Mouse (Mus musculus) heart, embryonic 16.5 days (tissue): Measurements from ENCODE around the gene Rnf168. TPM values are rescaled to one million over a fixed set of nuclear protein-coding genes. Genes with fewer than 3 reads are reported as not detected.
"Not testable (repeated sequence)": the region's sequence is repeated elsewhere in the genome, so short reads cannot be mapped to it uniquely, and the experiment has no call there.

Experiments
- ATAC-seq: fragments of 200-750 bp; cut with Nextera tagmentation; replicated peaks from 2 replicates; pipeline ENCODE4 v1.8.0; 2017; ENCODE audit warnings: moderate number of reproducible peaks; ENCODE audit not compliant: insufficient read depth, low FRiP score; ENCODE audit errors: extremely low read depth
- H3K27ac ChIP-seq: fragments of 300-500 bp; sonication (generic); 2 replicates; pipeline ENCODE4 v1.5.1; 2014; ENCODE audit warnings: mild to moderate bottlenecking, low read length, control low read depth, moderate library complexity
- H3K27me3 ChIP-seq: fragments of 300-500 bp; sonication (generic); 2 replicates; pipeline ENCODE4 v1.6.1; 2014; ENCODE audit warnings: low read length, mixed read lengths; ENCODE audit not compliant: control insufficient read depth, insufficient read depth
- H3K36me3 ChIP-seq: fragments of 300-500 bp; sonication (generic); 2 replicates; pipeline ENCODE4 v1.6.1; 2014; ENCODE audit not compliant: control insufficient read depth, insufficient read depth
- H3K4me1 ChIP-seq: fragments of 300-500 bp; sonication (generic); 2 replicates; pipeline ENCODE4 v1.6.1; 2014; ENCODE audit warnings: low read length, mixed read lengths; ENCODE audit not compliant: control insufficient read depth, insufficient read depth
- H3K4me2 ChIP-seq: fragments of 300-500 bp; sonication (generic); 2 replicates; pipeline ENCODE4 v1.6.1; 2014; ENCODE audit warnings: low read depth, mild to moderate bottlenecking, control low read depth, low read length
- H3K4me3 ChIP-seq: fragments of 300-500 bp; sonication (generic); 2 replicates; pipeline ENCODE4 v1.5.1; 2014; ENCODE audit warnings: mild to moderate bottlenecking, control low read depth, low read length
- H3K9ac ChIP-seq: fragments of 300-500 bp; sonication (generic); 2 replicates; pipeline ENCODE4 v1.6.1; 2014; ENCODE audit warnings: low read length, control low read depth
- H3K9me3 ChIP-seq: fragments of 300-500 bp; sonication (generic); replicated peaks from 2 replicates; pipeline ENCODE4 v1.6.1; 2016; ENCODE audit warnings: low read length; ENCODE audit not compliant: control insufficient read depth
- WGBS: fragments of 180-500 bp; shearing (Covaris S2); extraction: QIAGEN DNeasy Blood & Tissue Kit; methylation state at CpG from one replicate; pipeline ENCODE4 v1.1.7; 2014; 5-methylcytosine and 5-hydroxymethylcytosine counted together
- polyA plus RNA-seq: library from polyadenylated mRNA; unstranded; fragments of >200 nt; fragmentation: Nextera tagmentation; extraction: Ambion mirVana; gene quantifications from 2 replicates; pipeline ENCODE4 v1.2.1, GENCODE M21; 2015

The Rnf168 gene
- polyA plus RNA-seq, 1 experiment from 2014 or later, result 17.3 TPM

GRCm38 (mm10) chr16:32271291-32271690 lies 6.0 kb upstream of the Rnf168 start, which contains the start of gene Smco1:
Smco1 (plus strand) TSS chr16:32271468.
- Histone ChIP-seq H3K9me3 (no peaks in the 10 kb centered on the region), H3K9ac (no peak within 1 kb of the TSS), H3K4me3 (no peak within 1 kb of the TSS), H3K4me1 (no peaks in the 10 kb centered on the region), H3K4me2 (no peak within 1 kb of the TSS), H3K27ac (no peak within 1 kb of the TSS), H3K36me3 (no peaks in the 10 kb centered on the region), H3K27me3 (no peaks in the 10 kb centered on the region)
- WGBS, result 73% methylated on average over 11 of the region's 11 CpGs
- ATAC-seq, result no peak

- 49% methylated on average over 9 of the region's 9 CpGs for WGBS
- Histone ChIP-seq H3K36me3 (no peaks in the 10 kb centered on the region), H3K4me2 (no peak overlapping the region), H3K9ac (no peak overlapping the region), H3K27me3 (no peaks in the 10 kb centered on the region), H3K4me1 (peaks cover 6% of the 10 kb centered on the region), H3K4me3 (no peak overlapping the region), H3K27ac (no peak overlapping the region), H3K9me3 (no peaks in the 10 kb centered on the region)
- ATAC-seq, result no peak
Observed at GRCm38 (mm10) chr16:32273338-32273737, 3.9 kb upstream of the Rnf168 start.

GRCm38 (mm10) chr16:32275041-32275440 lies 2.2 kb upstream of the Rnf168 start:
- H3K9me3 ChIP-seq, result peaks cover 4% of the 10 kb centered on the region
- no peaks in the 10 kb centered on the region for H3K27me3 ChIP-seq
- 90% methylated on average over 6 of the region's 6 CpGs for WGBS
- no peak overlapping the region for H3K27ac ChIP-seq
- H3K4me1 ChIP-seq, result peaks cover 15% of the 10 kb centered on the region
- H3K4me2 ChIP-seq, result no peak overlapping the region
- H3K36me3 ChIP-seq, result peaks cover 7% of the 10 kb centered on the region
- H3K9ac ChIP-seq, result no peak overlapping the region
- H3K4me3 ChIP-seq, result no peak overlapping the region
- no peak for ATAC-seq

- H3K27ac ChIP-seq, result no peak overlapping the region
- no peak overlapping the region for H3K4me3 ChIP-seq
- H3K27me3 ChIP-seq, result no peaks in the 10 kb centered on the region
- H3K9ac ChIP-seq, result no peak overlapping the region
- H3K36me3 ChIP-seq, result peaks cover 12% of the 10 kb centered on the region
- H3K9me3 ChIP-seq, result peaks cover 7% of the 10 kb centered on the region
- 65% methylated on average over 1 of the region's 1 CpGs for WGBS
- peaks cover 15% of the 10 kb centered on the region for H3K4me1 ChIP-seq
- no peak overlapping the region for H3K4me2 ChIP-seq
- ATAC-seq, result no peak
Observed at GRCm38 (mm10) chr16:32275830-32276229, 1.4 kb upstream of the Rnf168 start.

- 45% methylated on average over 7 of the region's 7 CpGs for WGBS
- H3K27ac ChIP-seq, result peak overlapping the region; percentile 99; the same call in 1 of the 2 replicates
Observed at GRCm38 (mm10) chr16:32278396-32278795, 1.1 kb downstream of the Rnf168 start.

GRCm38 (mm10) chr16:32280211-32280610 lies 3.0 kb downstream of the Rnf168 start:
- ATAC-seq, result no peak
- H3K9me3 ChIP-seq, result peaks cover 7% of the 10 kb centered on the region
- no peak overlapping the region for H3K4me2 ChIP-seq
- peaks cover 15% of the 10 kb centered on the region for H3K4me1 ChIP-seq
- no peaks in the 10 kb centered on the region for H3K27me3 ChIP-seq
- H3K36me3 ChIP-seq, result peaks cover 30% of the 10 kb centered on the region
- H3K9ac ChIP-seq, result no peak overlapping the region
- no peak overlapping the region for H3K4me3 ChIP-seq
- H3K27ac ChIP-seq, result no peak overlapping the region
- 96% methylated on average over 8 of the region's 8 CpGs for WGBS

More at GRCm38 (mm10) chr16:32278396-32278795, 1.1 kb downstream of the Rnf168 start:
- Histone ChIP-seq H3K4me2 (peak overlapping the region; percentile 71), H3K27me3 (no peaks in the 10 kb centered on the region), H3K4me3 (peak overlapping the region; percentile 89), H3K36me3 (peaks cover 16% of the 10 kb centered on the region), H3K4me1 (peaks cover 15% of the 10 kb centered on the region), H3K9ac (peak overlapping the region; percentile 99), H3K9me3 (peaks cover 7% of the 10 kb centered on the region)
- no peak for ATAC-seq

- Histone ChIP-seq H3K4me3 (no peak overlapping the region), H3K27me3 (no peaks in the 10 kb centered on the region), H3K4me2 (no peak overlapping the region), H3K4me1 (peaks cover 9% of the 10 kb centered on the region), H3K9me3 (peaks cover 7% of the 10 kb centered on the region), H3K9ac (no peak overlapping the region), H3K27ac (no peak overlapping the region), H3K36me3 (peaks cover 43% of the 10 kb centered on the region)
- ATAC-seq, result no peak
Observed at GRCm38 (mm10) chr16:32282608-32283007, 5.3 kb downstream of the Rnf168 start.

- H3K4me1 ChIP-seq, result no peaks in the 10 kb centered on the region
- peaks cover 43% of the 10 kb centered on the region for H3K36me3 ChIP-seq
- WGBS, result 95% methylated on average over 4 of the region's 4 CpGs
- no peak for ATAC-seq
- H3K9ac ChIP-seq, result no peak overlapping the region
- H3K27me3 ChIP-seq, result no peaks in the 10 kb centered on the region
- no peaks in the 10 kb centered on the region for H3K9me3 ChIP-seq
- H3K27ac ChIP-seq, result no peak overlapping the region
- no peak overlapping the region for H3K4me3 ChIP-seq
- H3K4me2 ChIP-seq, result no peak overlapping the region
Observed at GRCm38 (mm10) chr16:32291821-32292220, 14.6 kb downstream of the Rnf168 start.

GRCm38 (mm10) chr16:32299617-32300016 lies 22.4 kb downstream of the Rnf168 start:
- not testable (repeated sequence) for H3K4me2 ChIP-seq, H3K9ac ChIP-seq, H3K27me3 ChIP-seq, H3K27ac ChIP-seq, H3K9me3 ChIP-seq, H3K4me1 ChIP-seq, ATAC-seq, H3K4me3 ChIP-seq
- H3K36me3 ChIP-seq, result peaks cover 43% of the 10 kb centered on the region
- 93% methylated on average over 4 of the region's 4 CpGs for WGBS
